Mouse (Mus musculus): ENCODE measurements around the gene Mllt3. TPM values are rescaled to one million over a fixed set of nuclear protein-coding genes. Genes with fewer than 3 reads are reported as not detected.

Mllt3 gene
- polyA plus RNA-seq, 1 experiment = 15.7 TPM

GRCm38 (mm10) chr4:87870563-87870962 is 162.6 kb downstream of the Mllt3 start:
- no peak overlapping the region for H3K4me2 ChIP-seq (ENCODE audit: low read depth)
- H3K79me2 ChIP-seq (ENCODE audit: control insufficient read depth, insufficient read depth) = no peaks in the 10 kb centered on the region
- TF ChIP-seq TCF12 (IDR thresholded peaks at IDR 0.05; ENCODE audit: insufficient read depth, poor library complexity, severe bottlenecking) (no peak), MYOD1 (IDR thresholded peaks at IDR 0.05; ENCODE audit: control insufficient read depth in 1 of 3, insufficient read length in 2 of 3, low read depth in 2 of 3) (no peak), SRF (IDR thresholded peaks at IDR 0.05; ENCODE audit: control insufficient read depth, insufficient read length, low read depth) (no peak), MYOG (IDR thresholded peaks at IDR 0.05; ENCODE audit: control insufficient read depth in 1 of 3, insufficient read depth in 1 of 3, insufficient read length in 2 of 3, low read depth in 2 of 3) (no peak), POLR2A (IDR thresholded peaks at IDR 0.05; ENCODE audit: insufficient read length, low read depth) (no peak), E2F4 (IDR thresholded peaks at IDR 0.05; ENCODE audit: insufficient read depth) (no peak), USF1 (IDR thresholded peaks at IDR 0.05; ENCODE audit: low read depth) (no peak)
- H3ac ChIP-seq (ENCODE audit: control insufficient read depth, insufficient read length) = no peak overlapping the region
- H3K27me3 ChIP-seq (ENCODE audit: control insufficient read depth, insufficient read depth, insufficient read length) = no peaks in the 10 kb centered on the region
- H3K4me3 ChIP-seq = no peak overlapping the region
- no peaks in the 10 kb centered on the region for H3K36me3 ChIP-seq (ENCODE audit: control insufficient read depth, insufficient read depth)

- H3K27me3 ChIP-seq (ENCODE audit: control insufficient read depth, insufficient read depth, insufficient read length) = no peaks in the 10 kb centered on the region
- no peak for TF ChIP-seq TCF3 (IDR thresholded peaks at IDR 0.05; ENCODE audit: insufficient read length, low read depth)
- TF ChIP-seq TCF12 (IDR thresholded peaks at IDR 0.05; ENCODE audit: insufficient read depth, poor library complexity, severe bottlenecking) = peak; percentile 38
- TF ChIP-seq MAX (IDR thresholded peaks at IDR 0.05; ENCODE audit: low read depth) = no peak
- TF ChIP-seq MYOG (IDR thresholded peaks at IDR 0.05; ENCODE audit: control insufficient read depth in 1 of 3, insufficient read depth in 1 of 3, insufficient read length in 2 of 3, low read depth in 2 of 3) = peak in 1 of 3 experiments; percentile 89
- no peak for TF ChIP-seq E2F4 (IDR thresholded peaks at IDR 0.05; ENCODE audit: insufficient read depth)
- no peak for TF ChIP-seq REST (IDR thresholded peaks at IDR 0.05; ENCODE audit: insufficient read depth, insufficient read length)
- no peak for TF ChIP-seq POLR2AphosphoS2 (IDR thresholded peaks at IDR 0.05; ENCODE audit: insufficient read length, low read depth)
- peak in 2 of 3 experiments; percentile 62 to 63 for TF ChIP-seq MYOD1 (IDR thresholded peaks at IDR 0.05; ENCODE audit: control insufficient read depth in 1 of 3, insufficient read length in 2 of 3, low read depth in 2 of 3)
- TF ChIP-seq SRF (IDR thresholded peaks at IDR 0.05; ENCODE audit: control insufficient read depth, insufficient read length, low read depth) = no peak
- TF ChIP-seq CEBPB (IDR thresholded peaks at IDR 0.05; ENCODE audit: insufficient read depth, poor library complexity, severe bottlenecking) = no peak
- no peak for TF ChIP-seq USF1 (IDR thresholded peaks at IDR 0.05; ENCODE audit: low read depth)
- TF ChIP-seq POLR2A (IDR thresholded peaks at IDR 0.05; ENCODE audit: insufficient read length, low read depth) = no peak
- peak overlapping the region; percentile 28 for H3K4me2 ChIP-seq (ENCODE audit: low read depth)
- H3K79me2 ChIP-seq (ENCODE audit: control insufficient read depth, insufficient read depth) = no peaks in the 10 kb centered on the region
- no peak overlapping the region for H3K4me3 ChIP-seq
- no peak overlapping the region for H3ac ChIP-seq (ENCODE audit: control insufficient read depth, insufficient read length)
- no peaks in the 10 kb centered on the region for H3K36me3 ChIP-seq (ENCODE audit: control insufficient read depth, insufficient read depth)
These were observed 166.6 kb downstream of the Mllt3 start for GRCm38 (mm10) chr4:87866564-87866963.

GRCm38 (mm10) chr4:87865848-87866247 is 167.3 kb downstream of the Mllt3 start:
- Histone ChIP-seq H3K4me3 (no peak overlapping the region), H3K36me3 (ENCODE audit: control insufficient read depth, insufficient read depth) (no peaks in the 10 kb centered on the region), H3ac (ENCODE audit: control insufficient read depth, insufficient read length) (no peak overlapping the region), H3K79me2 (ENCODE audit: control insufficient read depth, insufficient read depth) (no peaks in the 10 kb centered on the region), H3K27me3 (ENCODE audit: control insufficient read depth, insufficient read depth, insufficient read length) (no peaks in the 10 kb centered on the region), H3K4me2 (ENCODE audit: low read depth) (peak overlapping the region; percentile 28)
- no peak for TF ChIP-seq E2F4 (IDR thresholded peaks at IDR 0.05; ENCODE audit: insufficient read depth)
- no peak for TF ChIP-seq CEBPB (IDR thresholded peaks at IDR 0.05; ENCODE audit: insufficient read depth, poor library complexity, severe bottlenecking)
- no peak for TF ChIP-seq USF1 (IDR thresholded peaks at IDR 0.05; ENCODE audit: low read depth)
- no peak for TF ChIP-seq MYOD1 (IDR thresholded peaks at IDR 0.05; ENCODE audit: control insufficient read depth in 1 of 3, insufficient read length in 2 of 3, low read depth in 2 of 3)
- TF ChIP-seq MAX (IDR thresholded peaks at IDR 0.05; ENCODE audit: low read depth) = no peak
- no peak for TF ChIP-seq TCF12 (IDR thresholded peaks at IDR 0.05; ENCODE audit: insufficient read depth, poor library complexity, severe bottlenecking)
- no peak for TF ChIP-seq POLR2AphosphoS2 (IDR thresholded peaks at IDR 0.05; ENCODE audit: insufficient read length, low read depth)
- TF ChIP-seq MYOG (IDR thresholded peaks at IDR 0.05; ENCODE audit: control insufficient read depth in 1 of 3, insufficient read depth in 1 of 3, insufficient read length in 2 of 3, low read depth in 2 of 3) = no peak
- no peak for TF ChIP-seq REST (IDR thresholded peaks at IDR 0.05; ENCODE audit: insufficient read depth, insufficient read length)
- TF ChIP-seq TCF3 (IDR thresholded peaks at IDR 0.05; ENCODE audit: insufficient read length, low read depth) = no peak
- TF ChIP-seq SRF (IDR thresholded peaks at IDR 0.05; ENCODE audit: control insufficient read depth, insufficient read length, low read depth) = no peak
- no peak for TF ChIP-seq POLR2A (IDR thresholded peaks at IDR 0.05; ENCODE audit: insufficient read length, low read depth)

DNA sequence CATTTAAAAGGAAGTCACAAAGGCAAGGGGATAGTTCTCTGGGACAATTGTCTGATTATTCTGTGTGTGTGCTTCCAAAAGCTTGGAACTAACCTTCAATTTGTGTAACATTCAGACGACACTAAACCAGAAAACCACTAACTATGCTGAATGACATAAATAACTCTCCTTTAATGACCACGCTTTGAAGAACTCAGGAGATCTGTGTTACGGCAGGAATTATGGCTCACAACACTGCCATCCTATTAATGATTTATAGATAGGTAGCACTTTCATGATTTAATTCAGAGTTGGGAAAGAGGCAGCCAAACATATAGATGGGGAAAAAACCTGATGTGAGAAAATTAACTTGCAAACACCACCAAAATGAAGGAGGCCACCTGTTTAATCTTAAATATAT is 168.1 kb downstream of the Mllt3 start:
- no peak overlapping the region for H3K4me3 ChIP-seq
- H3K36me3 ChIP-seq (ENCODE audit: control insufficient read depth, insufficient read depth) = no peaks in the 10 kb centered on the region
- no peak overlapping the region for H3ac ChIP-seq (ENCODE audit: control insufficient read depth, insufficient read length)
- H3K27me3 ChIP-seq (ENCODE audit: control insufficient read depth, insufficient read depth, insufficient read length) = no peaks in the 10 kb centered on the region
- no peak for TF ChIP-seq USF1 (IDR thresholded peaks at IDR 0.05; ENCODE audit: low read depth)
- TF ChIP-seq REST (IDR thresholded peaks at IDR 0.05; ENCODE audit: insufficient read depth, insufficient read length) = no peak
- TF ChIP-seq CEBPB (IDR thresholded peaks at IDR 0.05; ENCODE audit: insufficient read depth, poor library complexity, severe bottlenecking) = no peak
- no peak for TF ChIP-seq E2F4 (IDR thresholded peaks at IDR 0.05; ENCODE audit: insufficient read depth)
- TF ChIP-seq MYOD1 (IDR thresholded peaks at IDR 0.05; ENCODE audit: control insufficient read depth in 1 of 3, insufficient read length in 2 of 3, low read depth in 2 of 3) = no peak
- no peak for TF ChIP-seq MYOG (IDR thresholded peaks at IDR 0.05; ENCODE audit: control insufficient read depth in 1 of 3, insufficient read depth in 1 of 3, insufficient read length in 2 of 3, low read depth in 2 of 3)
- TF ChIP-seq POLR2AphosphoS2 (IDR thresholded peaks at IDR 0.05; ENCODE audit: insufficient read length, low read depth) = no peak
- no peak for TF ChIP-seq TCF3 (IDR thresholded peaks at IDR 0.05; ENCODE audit: insufficient read length, low read depth)
- no peak for TF ChIP-seq POLR2A (IDR thresholded peaks at IDR 0.05; ENCODE audit: insufficient read length, low read depth)
- no peak for TF ChIP-seq SRF (IDR thresholded peaks at IDR 0.05; ENCODE audit: control insufficient read depth, insufficient read length, low read depth)
- no peak for TF ChIP-seq MAX (IDR thresholded peaks at IDR 0.05; ENCODE audit: low read depth)
- TF ChIP-seq TCF12 (IDR thresholded peaks at IDR 0.05; ENCODE audit: insufficient read depth, poor library complexity, severe bottlenecking) = no peak
- H3K79me2 ChIP-seq (ENCODE audit: control insufficient read depth, insufficient read depth) = no peaks in the 10 kb centered on the region
- no peak overlapping the region for H3K4me2 ChIP-seq (ENCODE audit: low read depth)
